Mouse (Mus musculus) frontal cortex, postnatal 10 days (tissue): ENCODE measurements at regions not wholly inside any gene's neighbourhood (a gene's known extent, or its start where the extent isn't known, plus 50 kb on each side); places are given as distances from the start of the nearest gene placed in this dataset.
A peak's percentile ranks its signal among the peaks of the same experiment; 100 is the strongest.
"Not testable (repeated sequence)": the region's sequence is repeated elsewhere in the genome, so short reads cannot be mapped to it uniquely, and the experiment has no call there.

ENCODE experiments used
- DNase-seq, 2 experiments: peaks; one replicate each; pipeline ENCODE4 v3.0.0; 2022; ENCODE audit warnings: low spot score in 2 of 2, mixed read lengths in 1 of 2

DNA sequence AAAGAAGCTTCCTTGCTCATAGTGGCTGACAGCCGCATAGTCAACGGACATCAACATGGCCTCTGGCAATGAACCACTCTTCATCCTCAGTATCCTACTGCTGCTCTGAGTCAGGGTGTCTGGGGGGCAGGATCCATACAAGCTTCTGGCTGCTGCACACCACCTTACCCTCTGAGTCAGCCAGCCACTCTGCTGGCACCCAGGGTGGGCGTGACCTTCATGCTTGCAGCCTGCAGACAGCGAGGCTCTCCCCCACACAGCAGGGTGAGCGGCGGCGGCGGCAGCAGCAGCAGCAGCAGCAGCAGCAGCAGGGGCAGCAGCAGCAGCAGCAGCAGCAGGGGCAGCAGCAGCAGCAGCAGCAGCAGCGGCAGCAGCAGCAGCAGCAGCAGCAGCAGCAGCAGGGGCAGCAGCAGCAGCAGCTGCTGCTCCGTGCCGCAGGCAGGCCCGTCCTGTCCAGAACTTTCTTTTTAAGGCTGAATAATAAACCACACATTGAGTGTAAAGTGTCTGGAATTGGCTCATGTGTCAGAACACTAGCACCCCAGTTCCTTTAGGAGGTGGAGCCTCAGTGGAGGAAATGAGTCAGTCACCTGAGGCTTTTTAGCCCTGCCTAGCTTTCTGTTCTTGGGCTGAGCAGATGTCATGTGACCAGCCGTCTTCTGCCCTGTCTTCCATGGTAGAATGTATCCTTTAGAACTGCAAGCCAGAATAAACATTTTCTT lies 186.3 kb downstream of the 1810013L24Rik start:
- DNase-seq = no peak

DNA sequence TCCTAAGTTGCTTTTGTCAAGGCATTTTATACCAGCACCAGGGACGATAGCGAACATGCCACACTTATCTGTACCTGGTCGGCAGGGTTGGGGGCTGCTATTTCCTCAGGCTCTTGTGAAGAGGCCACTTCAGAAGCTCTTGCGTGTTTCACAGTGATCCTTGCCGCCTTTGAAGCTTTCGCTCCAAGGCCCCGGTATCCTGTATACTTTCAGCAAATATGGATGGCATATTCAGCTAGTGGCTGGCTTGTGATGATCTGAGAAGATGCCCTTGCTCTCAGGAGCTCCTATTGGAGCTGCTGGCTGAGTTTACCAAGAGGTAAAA lies 186.8 kb downstream of the 1810013L24Rik start:
- DNase-seq = no peak

DNA sequence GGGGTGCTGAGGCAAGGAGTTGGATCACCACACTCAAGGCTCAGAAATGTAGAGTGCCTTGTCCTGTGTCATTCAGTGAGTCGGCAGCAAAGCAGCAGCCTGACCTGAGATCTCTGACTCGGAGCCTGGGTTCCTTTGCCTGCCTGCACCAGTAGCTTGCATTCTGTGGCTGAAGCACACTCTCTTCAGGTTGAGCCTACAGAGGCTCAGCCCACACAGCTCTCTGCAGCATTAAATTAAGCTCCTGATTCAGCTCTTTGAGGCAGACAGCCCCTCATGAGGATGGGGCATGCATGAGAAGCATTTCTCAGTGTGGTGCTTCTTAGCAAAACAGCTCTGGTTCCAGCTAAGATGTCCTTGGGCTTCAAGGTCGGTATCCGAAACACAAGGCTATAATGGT lies 200.8 kb downstream of the 1810013L24Rik start:
- peak; percentile 13 to 17 for DNase-seq

DNA sequence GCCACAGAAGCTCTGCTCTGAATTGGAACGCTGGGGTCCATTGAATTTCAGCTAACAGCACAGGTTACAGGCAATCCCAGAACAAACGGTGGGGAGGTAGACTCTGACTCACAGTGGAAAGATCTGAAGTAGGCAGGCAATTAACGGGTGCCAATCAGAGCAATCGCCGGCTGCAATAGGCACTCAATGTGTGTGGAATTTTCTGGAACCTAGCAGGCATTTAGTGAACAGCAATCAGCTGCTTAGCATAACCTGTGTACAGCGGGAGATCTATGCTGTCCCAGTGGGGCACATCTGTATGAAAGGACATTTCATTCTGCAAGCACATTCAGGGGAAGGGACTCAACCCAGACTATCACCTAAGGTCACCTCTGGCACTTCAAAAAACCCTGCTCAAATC lies 213.4 kb downstream of the 1810013L24Rik start:
- DNase-seq = no peak

DNA sequence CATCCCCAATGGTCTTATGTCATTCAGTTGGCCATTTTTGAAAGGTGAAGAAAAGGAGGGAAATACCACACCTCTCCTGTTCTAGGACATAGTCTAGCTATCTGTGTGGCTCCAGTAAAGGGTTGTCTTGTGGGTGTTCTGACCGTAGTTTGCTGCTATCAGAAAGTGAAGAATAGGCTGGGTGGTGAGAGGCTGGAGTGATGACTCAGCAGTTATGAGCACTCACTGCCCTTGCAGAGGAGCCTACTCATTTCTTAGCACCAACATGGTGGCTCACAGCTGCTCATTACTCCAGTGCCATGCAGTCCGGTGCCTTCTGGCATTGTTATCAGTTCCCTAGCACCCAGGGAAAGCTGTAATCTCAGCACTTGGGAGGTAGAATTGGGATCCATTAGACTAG lies 217.0 kb downstream of the 1810013L24Rik start:
- no peak for DNase-seq

- no peak for DNase-seq
Measured at GRCm38 (mm10) chr16:9054415-9054814, 224.5 kb downstream of the 1810013L24Rik start.

GRCm38 (mm10) chr16:9056430-9056829 lies 226.5 kb downstream of the 1810013L24Rik start:
- no peak for DNase-seq

DNA sequence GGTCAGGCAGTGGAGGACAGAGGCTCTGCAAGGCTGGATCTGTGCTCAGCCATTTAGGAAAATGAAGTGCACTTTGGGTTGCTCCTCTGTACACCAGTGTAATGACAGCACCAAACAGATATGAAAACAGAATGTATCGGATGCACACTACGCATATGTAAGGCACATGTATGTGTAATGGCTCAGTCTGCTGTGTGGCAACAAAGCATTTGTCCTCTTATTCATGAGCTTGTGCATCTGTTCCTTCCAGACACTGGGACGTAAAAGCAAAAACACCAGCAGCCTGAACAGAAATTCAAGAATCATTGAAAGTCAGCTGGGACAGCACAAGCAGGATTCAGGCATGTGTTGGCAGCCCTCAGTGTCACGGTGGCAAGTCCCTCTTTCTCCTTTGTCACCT lies 241.6 kb downstream of the 1810013L24Rik start:
- no peak for DNase-seq

DNA sequence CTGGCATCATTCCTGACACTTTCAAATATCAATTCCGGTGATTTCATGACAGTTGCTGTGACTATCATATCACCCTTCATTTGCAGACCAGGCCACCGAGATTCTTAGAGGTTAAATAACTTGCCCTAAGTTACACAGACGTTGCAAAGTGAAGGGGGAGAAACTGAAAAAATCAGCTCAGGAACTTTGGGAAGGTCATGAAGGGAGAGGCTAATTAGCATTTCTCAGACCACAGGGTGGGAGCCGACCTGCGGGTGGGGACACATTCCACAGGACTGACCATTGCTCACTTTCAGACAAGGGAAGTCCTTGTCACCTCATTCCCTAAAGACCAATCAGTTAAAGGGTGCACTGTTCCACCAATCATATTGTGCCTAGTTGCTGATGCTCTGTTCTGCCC lies 242.1 kb downstream of the 1810013L24Rik start:
- DNase-seq = not testable (repeated sequence)

- DNase-seq = no peak
Measured at GRCm38 (mm10) chr16:9074295-9074694, 244.4 kb downstream of the 1810013L24Rik start.

- no peak for DNase-seq
Measured at GRCm38 (mm10) chr16:9077451-9077850, 247.6 kb downstream of the 1810013L24Rik start.

GRCm38 (mm10) chr16:9078405-9078942 lies 248.6 kb downstream of the 1810013L24Rik start:
- no peak for DNase-seq

- no peak for DNase-seq
Measured at GRCm38 (mm10) chr16:9083040-9083439, 253.1 kb downstream of the 1810013L24Rik start.

DNA sequence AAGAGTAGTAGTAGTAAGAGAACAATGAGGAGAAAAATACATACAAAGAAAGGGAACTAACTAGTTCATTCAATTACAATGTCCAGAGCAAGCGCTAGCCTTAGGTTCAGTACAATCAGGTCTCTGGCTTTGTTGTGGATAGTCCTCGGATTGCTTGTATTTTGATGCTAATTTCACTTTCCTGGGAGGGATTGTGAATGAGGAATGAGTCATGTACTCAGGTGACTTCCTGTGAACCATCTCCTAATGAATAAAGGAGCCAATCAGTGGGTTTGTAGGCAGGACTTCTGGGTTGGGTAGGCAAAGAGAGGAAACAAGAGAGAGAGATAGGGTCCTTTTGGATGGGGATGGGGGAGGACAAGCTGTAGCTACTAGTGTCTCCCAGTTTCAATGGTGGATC lies 253.8 kb downstream of the 1810013L24Rik start:
- no peak for DNase-seq

DNA sequence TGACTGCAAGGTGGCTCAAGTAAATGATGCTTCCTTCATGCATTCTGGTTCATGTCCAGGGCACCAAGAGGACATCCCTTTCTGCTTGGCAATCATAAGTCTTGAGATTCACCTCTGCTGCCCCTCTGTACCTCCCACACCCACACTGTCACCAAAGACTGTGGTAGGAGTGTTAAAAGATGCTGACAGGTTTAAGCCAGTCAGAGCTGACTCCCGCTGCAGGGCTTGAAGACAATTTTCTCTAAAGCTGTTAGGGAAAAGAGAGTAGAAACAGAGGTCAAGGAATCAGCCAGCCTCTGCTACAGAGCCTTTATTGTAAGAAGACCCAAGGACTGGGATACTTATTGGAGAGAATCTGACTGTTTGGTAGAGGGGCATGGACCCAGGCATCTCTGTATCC lies 254.7 kb downstream of the 1810013L24Rik start:
- no peak for DNase-seq

DNA sequence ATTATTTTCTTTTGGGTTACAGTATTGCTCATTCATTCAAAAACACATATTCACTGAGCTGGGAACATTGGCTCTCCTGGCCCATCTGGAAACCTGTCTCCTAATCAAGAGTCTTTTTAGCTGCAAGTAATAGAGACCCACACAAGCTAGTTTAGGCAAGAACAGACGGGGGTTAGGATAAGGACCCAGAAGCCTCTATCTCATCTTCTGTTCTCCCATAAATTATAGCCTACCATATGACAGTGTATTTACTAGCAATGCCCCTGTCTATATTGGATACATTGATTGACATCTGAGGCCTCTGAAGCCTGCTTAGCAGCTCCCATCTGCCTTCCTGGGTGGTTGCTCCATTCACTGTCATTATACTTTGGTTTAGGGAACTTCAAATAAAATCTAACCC lies 255.2 kb downstream of the 1810013L24Rik start:
- DNase-seq = no peak

DNA sequence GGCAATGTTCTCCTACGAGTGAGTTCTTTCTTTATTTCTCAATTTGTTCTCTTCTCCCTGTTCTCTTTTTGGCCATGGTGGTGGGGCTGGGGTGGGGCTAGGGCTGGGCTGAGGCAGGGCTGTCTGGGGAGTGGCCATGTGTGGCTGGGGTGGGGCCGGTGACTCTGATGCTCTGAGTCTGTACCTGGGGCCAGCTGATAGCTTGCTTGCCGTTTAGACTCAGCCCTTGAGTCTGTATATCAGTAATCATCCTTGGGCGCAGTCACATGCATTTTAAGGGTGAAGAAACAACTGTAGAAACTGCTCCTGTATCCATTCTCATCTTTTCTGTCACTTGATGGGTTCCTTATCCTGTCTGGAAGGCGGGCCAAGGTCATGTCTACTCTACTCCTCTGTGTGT lies 256.1 kb downstream of the 1810013L24Rik start:
- DNase-seq = no peak

DNA sequence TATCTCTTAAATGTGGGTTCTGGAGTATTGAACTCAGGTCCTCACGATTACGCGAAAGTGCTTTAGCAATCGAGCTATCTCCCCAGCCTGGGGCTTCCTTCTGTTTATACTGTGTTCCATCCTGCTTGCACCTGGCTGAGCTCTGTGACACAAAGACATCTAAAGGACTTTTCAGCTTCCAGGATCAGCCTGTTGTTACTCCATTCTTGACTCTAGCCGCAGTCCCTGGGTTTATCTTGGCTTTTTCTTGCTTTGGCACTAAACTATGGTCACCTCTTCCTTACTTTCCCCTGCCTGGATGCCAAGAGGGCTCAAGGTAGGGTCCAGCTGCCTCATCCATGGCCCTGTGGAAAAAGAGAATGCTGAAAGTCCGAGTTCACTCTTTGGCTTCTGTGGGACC lies 261.9 kb downstream of the 1810013L24Rik start:
- DNase-seq = no peak

- DNase-seq = no peak
Measured at GRCm38 (mm10) chr16:9092191-9092848, 262.4 kb downstream of the 1810013L24Rik start.

GRCm38 (mm10) chr16:9093593-9093992 lies 263.7 kb downstream of the 1810013L24Rik start:
- no peak for DNase-seq

GRCm38 (mm10) chr16:9094201-9094600 lies 264.3 kb downstream of the 1810013L24Rik start:
- DNase-seq = no peak

DNA sequence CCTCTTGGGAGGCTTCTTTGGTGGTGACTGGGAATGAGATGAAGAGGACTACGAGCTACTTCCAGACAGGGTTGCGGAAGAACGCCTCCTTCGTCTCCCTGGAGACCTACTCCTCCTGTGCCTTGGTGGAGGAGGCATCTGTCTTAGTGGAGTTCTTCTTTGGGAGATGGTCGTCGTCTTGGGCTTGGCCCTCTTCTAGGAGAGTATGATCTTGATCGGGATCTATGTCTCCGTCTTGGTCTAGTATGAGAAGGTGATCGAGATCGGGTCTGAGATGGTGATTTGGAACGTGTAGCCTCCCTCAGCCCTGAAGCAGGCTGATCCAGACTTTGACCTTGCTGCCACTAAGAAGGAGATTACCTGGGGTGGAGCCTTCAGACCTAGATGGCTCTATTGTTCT lies 276.3 kb downstream of the 1810013L24Rik start:
- DNase-seq = no peak

- DNase-seq = not testable (repeated sequence)
Measured at GRCm38 (mm10) chr16:9106676-9107075, 276.8 kb downstream of the 1810013L24Rik start.
